Mouse (Mus musculus) midbrain, embryonic 16.5 days (tissue): ENCODE measurements around the gene Scyl2. TPM values are rescaled to one million over a fixed set of nuclear protein-coding genes. Genes with fewer than 3 reads are reported as not detected.
"Not testable (repeated sequence)": the region's sequence is repeated elsewhere in the genome, so short reads cannot be mapped to it uniquely, and the experiment has no call there.

Experiments used
- ATAC-seq: fragments of 200-750 bp; cut with Nextera tagmentation; 2 replicates; pipeline ENCODE4 v1.8.0; 2017; ENCODE audit warnings: moderate TSS enrichment
- H3K27ac ChIP-seq: fragments of 300-500 bp; sonication (generic); 2 replicates; pipeline ENCODE4 v1.5.1; 2014; ENCODE audit warnings: mild to moderate bottlenecking, low read length, mixed read lengths
- H3K27me3 ChIP-seq: fragments of 300-500 bp; sonication (generic); 2 replicates; pipeline ENCODE4 v1.6.1; 2014; ENCODE audit warnings: low read depth, low read length, mixed read lengths; ENCODE audit not compliant: control insufficient read depth, insufficient read depth
- H3K36me3 ChIP-seq: fragments of 300-500 bp; sonication (generic); 2 replicates; pipeline ENCODE4 v1.6.1; 2014; ENCODE audit warnings: mild to moderate bottlenecking, low read length, moderate library complexity, mixed read lengths; ENCODE audit not compliant: control insufficient read depth, insufficient read depth
- H3K4me1 ChIP-seq: fragments of 300-500 bp; sonication (generic); 2 replicates; pipeline ENCODE4 v1.6.1; 2014; ENCODE audit warnings: mild to moderate bottlenecking, low read length, mixed read lengths; ENCODE audit not compliant: control insufficient read depth, insufficient read depth
- H3K4me2 ChIP-seq: fragments of 300-500 bp; sonication (generic); 2 replicates; pipeline ENCODE4 v1.6.1; 2014; ENCODE audit warnings: mild to moderate bottlenecking, low read length, mixed read lengths
- H3K4me3 ChIP-seq: fragments of 300-500 bp; sonication (generic); 2 replicates; pipeline ENCODE4 v1.5.1; 2014; ENCODE audit warnings: low read depth, mild to moderate bottlenecking, low read length, moderate library complexity, mixed read lengths
- H3K9ac ChIP-seq: fragments of 300-500 bp; sonication (generic); 2 replicates; pipeline ENCODE4 v1.6.1; 2014; ENCODE audit warnings: low read depth, low read length, mixed read lengths
- H3K9me3 ChIP-seq: fragments of 300-500 bp; sonication (generic); replicated peaks from 2 replicates; pipeline ENCODE4 v1.6.1; 2014; ENCODE audit warnings: mild to moderate bottlenecking, low read length, mixed read lengths; ENCODE audit not compliant: control insufficient read depth, poor library complexity, severe bottlenecking
- WGBS: fragments of 180-500 bp; shearing (Covaris S2); extraction: QIAGEN DNeasy Blood & Tissue Kit; methylation state at CpG from one replicate; pipeline ENCODE4 v1.1.7; 2014; 5-methylcytosine and 5-hydroxymethylcytosine counted together
- polyA plus RNA-seq: library from polyadenylated mRNA; unstranded; fragments of >200 nt; fragmentation: Nextera tagmentation; extraction: Ambion mirVana; gene quantifications from 2 replicates; pipeline ENCODE4 v1.2.1, GENCODE M21; 2015

Scyl2 gene
- polyA plus RNA-seq, 1 experiment from 2014 or later = 7.8 TPM

GRCm38 (mm10) chr10:89708720-89709119 lies 22.6 kb upstream of the Scyl2 start:
- 35% methylated on average over 10 of the region's 10 CpGs for WGBS
- H3K4me3 ChIP-seq = no peak overlapping the region
- no peaks in the 10 kb centered on the region for H3K4me1 ChIP-seq
- no peak overlapping the region for H3K27ac ChIP-seq
- H3K9me3 ChIP-seq = no peaks in the 10 kb centered on the region
- H3K9ac ChIP-seq = no peak overlapping the region
- no peaks in the 10 kb centered on the region for H3K27me3 ChIP-seq
- H3K36me3 ChIP-seq = peaks cover 17% of the 10 kb centered on the region
- 0 out of 2 replicates have a peak overlapping the region, but pooled peaks have one; percentile 11 for H3K4me2 ChIP-seq
- ATAC-seq = 0 out of 2 replicates have a peak, but pooled peaks have one; percentile 48

DNA sequence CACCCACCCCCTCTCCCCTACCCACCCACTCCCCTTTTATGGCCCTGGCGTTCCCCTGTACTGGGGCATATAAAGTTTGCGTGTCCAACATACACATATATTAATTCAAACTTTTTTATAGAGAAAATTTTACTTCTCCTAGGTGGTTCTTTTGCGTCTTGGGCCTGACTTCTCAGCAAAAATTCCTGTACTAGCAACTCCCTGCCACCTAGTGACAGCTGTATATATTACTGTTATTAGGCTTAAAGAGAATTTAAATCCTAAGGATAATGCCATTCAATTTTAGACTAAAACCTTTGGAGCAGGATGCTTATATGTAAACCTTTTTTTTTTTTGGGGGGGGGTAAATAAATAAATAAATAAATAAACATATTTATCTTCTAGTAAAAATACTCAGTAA lies 21.3 kb upstream of the Scyl2 start:
- no peak overlapping the region for H3K4me3 ChIP-seq
- WGBS = 82% methylated on average over 3 of the region's 3 CpGs
- ATAC-seq = no peak

DNA sequence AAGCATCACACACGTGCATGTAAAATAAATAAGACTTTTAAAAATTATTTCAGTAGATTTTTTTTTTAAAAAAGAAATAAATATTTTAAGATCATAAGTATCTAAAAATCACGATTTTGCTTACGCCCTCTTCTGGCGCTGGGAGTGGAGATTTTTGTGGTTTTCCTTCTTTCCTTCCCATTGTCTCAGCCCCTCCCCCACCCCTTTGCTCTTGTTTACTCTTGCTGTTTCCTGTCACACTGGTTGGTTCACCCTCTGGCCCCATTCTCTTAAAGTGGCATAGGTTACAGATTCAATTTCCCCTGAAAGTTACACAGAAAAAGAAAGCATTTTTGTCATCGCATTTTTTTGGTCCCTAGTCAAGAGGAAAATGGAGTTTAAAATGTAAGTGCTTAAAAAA lies 17.0 kb upstream of the Scyl2 start:
- no peaks in the 10 kb centered on the region for H3K4me1 ChIP-seq
- H3K4me3 ChIP-seq = no peak overlapping the region
- no peak for ATAC-seq
- no peaks in the 10 kb centered on the region for H3K27me3 ChIP-seq
- H3K4me2 ChIP-seq = no peak overlapping the region
- no peaks in the 10 kb centered on the region for H3K9me3 ChIP-seq
- H3K27ac ChIP-seq = no peak overlapping the region
- 58% methylated on average over 5 of the region's 5 CpGs for WGBS
- no peaks in the 10 kb centered on the region for H3K36me3 ChIP-seq
- no peak overlapping the region for H3K9ac ChIP-seq

More for the DNA sequence above, 21.3 kb upstream of the Scyl2 start:
- H3K4me2 ChIP-seq = no peak overlapping the region
- H3K9ac ChIP-seq = no peak overlapping the region
- peaks cover 11% of the 10 kb centered on the region for H3K36me3 ChIP-seq
- no peaks in the 10 kb centered on the region for H3K9me3 ChIP-seq
- no peaks in the 10 kb centered on the region for H3K27me3 ChIP-seq
- H3K4me1 ChIP-seq = no peaks in the 10 kb centered on the region
- no peak overlapping the region for H3K27ac ChIP-seq

GRCm38 (mm10) chr10:89697956-89698355 lies 11.9 kb upstream of the Scyl2 start:
- no peaks in the 10 kb centered on the region for H3K36me3 ChIP-seq
- no peak overlapping the region for H3K9ac ChIP-seq
- H3K27ac ChIP-seq = no peak overlapping the region
- no peaks in the 10 kb centered on the region for H3K27me3 ChIP-seq
- H3K4me2 ChIP-seq = no peak overlapping the region
- no peaks in the 10 kb centered on the region for H3K9me3 ChIP-seq
- 98% methylated on average over 3 of the region's 3 CpGs for WGBS
- H3K4me3 ChIP-seq = no peak overlapping the region
- H3K4me1 ChIP-seq = no peaks in the 10 kb centered on the region
- ATAC-seq = no peak

DNA sequence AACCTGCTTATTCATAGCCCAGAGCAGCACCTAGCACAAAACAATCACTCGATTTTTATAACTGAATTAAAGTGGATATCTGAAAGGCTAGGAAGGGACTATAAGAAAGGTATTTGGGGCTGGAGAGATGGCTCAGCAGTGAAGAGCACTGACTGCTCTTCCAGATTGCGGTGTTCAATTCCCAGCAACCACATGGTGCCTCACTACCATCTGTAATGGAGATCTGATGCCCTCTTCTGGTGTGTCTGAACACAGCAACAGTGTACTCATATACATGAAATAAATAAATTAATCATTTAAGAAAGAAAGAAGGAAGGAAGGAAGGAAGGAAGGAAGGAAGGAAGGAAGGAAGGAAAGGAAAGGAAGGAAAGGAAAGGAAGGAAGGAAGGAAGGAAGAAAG lies 10.2 kb upstream of the Scyl2 start:
- H3K36me3 ChIP-seq, H3K9ac ChIP-seq, H3K4me3 ChIP-seq, H3K27ac ChIP-seq, H3K4me2 ChIP-seq, H3K4me1 ChIP-seq, H3K9me3 ChIP-seq, H3K27me3 ChIP-seq, ATAC-seq: not testable (repeated sequence)
- WGBS = 78% methylated on average over 2 of the region's 2 CpGs

GRCm38 (mm10) chr10:89695194-89695911 lies 9.3 kb upstream of the Scyl2 start:
- no peaks in the 10 kb centered on the region for H3K9me3 ChIP-seq
- H3K4me2 ChIP-seq = no peak overlapping the region
- H3K27ac ChIP-seq = no peak overlapping the region
- no peak overlapping the region for H3K4me3 ChIP-seq
- no peaks in the 10 kb centered on the region; the same call in 1 of the 2 replicates for H3K36me3 ChIP-seq
- no peaks in the 10 kb centered on the region for H3K4me1 ChIP-seq
- 76% methylated on average over 20 of the region's 20 CpGs for WGBS
- ATAC-seq = no peak
- H3K9ac ChIP-seq = no peak overlapping the region
- H3K27me3 ChIP-seq = no peaks in the 10 kb centered on the region

DNA sequence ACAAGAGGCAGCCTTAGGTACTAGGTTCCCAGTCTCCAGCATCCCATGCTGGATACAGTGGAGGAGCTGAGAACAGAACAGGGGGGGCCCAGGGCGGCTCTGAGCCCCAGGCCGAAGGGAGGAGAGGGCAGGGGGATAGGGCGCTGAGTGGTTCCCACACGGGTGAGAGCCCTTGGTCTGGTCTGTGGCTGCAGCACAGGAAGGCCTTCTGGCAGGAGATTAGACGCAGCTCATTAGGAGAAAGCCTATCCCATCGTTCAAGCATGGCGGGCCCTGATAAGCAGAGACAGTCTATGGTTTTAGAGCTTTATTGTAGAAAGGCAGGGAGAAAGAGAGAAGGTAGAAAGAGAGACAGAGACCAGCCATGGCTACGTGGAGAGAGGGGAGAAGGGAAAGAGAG lies 3.9 kb upstream of the Scyl2 start:
- no peaks in the 10 kb centered on the region; the same call in 1 of the 2 replicates for H3K36me3 ChIP-seq
- WGBS = 63% methylated on average over 8 of the region's 8 CpGs
- H3K27ac ChIP-seq = no peak overlapping the region
- H3K4me2 ChIP-seq = no peak overlapping the region
- H3K4me3 ChIP-seq = no peak overlapping the region
- H3K4me1 ChIP-seq = peaks cover 7% of the 10 kb centered on the region
- H3K9ac ChIP-seq = no peak overlapping the region
- H3K27me3 ChIP-seq = no peaks in the 10 kb centered on the region
- no peak for ATAC-seq
- H3K9me3 ChIP-seq = no peaks in the 10 kb centered on the region

DNA sequence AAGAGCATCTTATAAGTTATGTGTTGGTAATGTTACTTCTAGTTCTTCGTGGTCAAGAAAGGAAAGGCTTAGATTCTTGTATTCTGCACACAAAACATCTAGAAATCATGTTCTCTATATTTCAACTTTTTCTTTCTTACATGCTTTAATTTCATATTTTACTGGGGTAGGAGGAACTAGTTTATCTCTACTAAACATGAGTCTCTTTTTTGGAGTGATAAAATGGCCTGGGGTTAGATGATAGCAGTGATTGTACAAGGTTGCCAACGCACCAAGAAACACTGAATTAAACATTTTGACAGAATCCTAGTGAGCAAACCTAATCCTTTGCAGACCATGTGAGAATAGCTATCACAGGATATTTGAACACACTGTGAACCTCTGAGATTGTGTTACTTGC lies 1.4 kb upstream of the Scyl2 start:
- no peak for ATAC-seq
- Histone ChIP-seq H3K4me3 (no peak overlapping the region), H3K36me3 (no peaks in the 10 kb centered on the region; the same call in 1 of the 2 replicates), H3K27ac (no peak overlapping the region), H3K9me3 (no peaks in the 10 kb centered on the region), H3K4me2 (no peak overlapping the region), H3K27me3 (no peaks in the 10 kb centered on the region), H3K9ac (no peak overlapping the region), H3K4me1 (peaks cover 20% of the 10 kb centered on the region)
- WGBS = 82% methylated on average over 2 of the region's 2 CpGs

GRCm38 (mm10) chr10:89685391-89686138 lies 520 bp downstream of the Scyl2 start:
- peak overlapping the region; percentile 49 for H3K4me2 ChIP-seq
- H3K4me3 ChIP-seq = peak overlapping the region; percentile 54
- no peaks in the 10 kb centered on the region for H3K27me3 ChIP-seq
- H3K9ac ChIP-seq = peak overlapping the region; percentile 96
- WGBS = under 1% methylated on average over 51 of the region's 51 CpGs
- no peak; the same call in 1 of the 2 replicates for ATAC-seq
- no peaks in the 10 kb centered on the region for H3K36me3 ChIP-seq
- no peaks in the 10 kb centered on the region for H3K9me3 ChIP-seq
- H3K27ac ChIP-seq = peak overlapping the region; percentile 84
- H3K4me1 ChIP-seq = peaks cover 20% of the 10 kb centered on the region
